In the genomic region with DNA sequence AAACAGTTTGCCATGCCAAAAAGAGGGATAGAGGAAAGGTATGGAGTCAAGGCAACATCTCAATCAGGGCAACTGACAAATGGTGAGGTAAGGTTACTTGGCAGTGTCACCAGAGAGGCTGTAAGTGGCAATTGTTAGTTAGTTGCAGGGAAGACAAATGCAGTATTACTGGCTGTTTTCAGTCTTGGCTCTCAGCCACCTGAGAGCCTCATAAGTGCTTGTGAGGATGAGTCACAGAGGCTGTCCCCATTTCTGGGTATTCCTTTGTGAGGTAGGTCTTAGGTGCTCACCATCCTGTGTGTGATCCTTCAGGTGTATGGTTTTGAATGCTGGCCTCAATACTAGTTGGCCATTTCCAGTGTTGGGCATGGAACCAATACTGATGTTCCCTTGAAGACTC, we compare ENCODE assay signal across 32 mouse cellular contexts.
A peak's percentile ranks its signal among the peaks of the same experiment; 100 is the strongest.
DNase-seq lines count a peak whose midpoint lies in the region; ATAC-seq lines count a peak whose summit lies in the region.
"Had no signal": no experiment of that assay in that cellular context is flagged by ENCODE, and none has a peak within 500 bp of the region (broad histone marks: within the 10 kb centered on the region; RNA-seq: fewer than 3 reads in every experiment).

No protein-coding gene starts in this region.

- no peak for ATAC-seq in embryonic facial prominence, embryonic 14.5 days (ENCODE audit: low read depth)
- ATAC-seq: forebrain, embryonic 14.5 days; inflammation-experienced regulatory T-cells, adult 6 months; midbrain, embryonic 16.5 days had no signal

- no peaks in the 10 kb centered on the region for H3K36me3 ChIP-seq in embryonic facial prominence, embryonic 14.5 days (ENCODE audit: control insufficient read depth, insufficient read depth, low read length)
- no peaks in the 10 kb centered on the region for H3K36me3 ChIP-seq in embryonic facial prominence, embryonic 10.5 days (replicated peaks)
- H3K36me3 ChIP-seq: G1E; heart, embryonic 13.5 days; hindbrain, embryonic 10.5 days; hindbrain, embryonic 15.5 days; kidney, embryonic 15.5 days; limb, embryonic 12.5 days; liver, embryonic 15.5 days; neural tube, embryonic 12.5 days had no signal

- H3K9ac ChIP-seq in embryonic facial prominence, embryonic 14.5 days (ENCODE audit: low read depth, low read length), result no peak overlapping the region
- H3K9ac ChIP-seq: heart, embryonic 13.5 days; hindbrain, embryonic 15.5 days; kidney, embryonic 15.5 days; limb, embryonic 12.5 days; liver, embryonic 15.5 days; neural tube, embryonic 12.5 days had no signal

- no peaks in the 10 kb centered on the region for H3K9me3 ChIP-seq in embryonic facial prominence, embryonic 14.5 days (ENCODE audit: control insufficient read depth, low read length)
- H3K9me3 ChIP-seq in embryonic facial prominence, embryonic 10.5 days, result no peaks in the 10 kb centered on the region
- H3K9me3 ChIP-seq: G1E; heart, embryonic 13.5 days; hindbrain, embryonic 10.5 days; hindbrain, embryonic 15.5 days; kidney, embryonic 15.5 days; limb, embryonic 12.5 days; liver, embryonic 15.5 days; neural tube, embryonic 12.5 days had no signal

- H3K4me3 ChIP-seq in embryonic facial prominence, embryonic 14.5 days (ENCODE audit: low read depth, low read length), result no peak overlapping the region
- no peak overlapping the region for H3K4me3 ChIP-seq in embryonic facial prominence, embryonic 10.5 days
- H3K4me3 ChIP-seq: gastrocnemius, adult 2 months; heart, embryonic 13.5 days; hindbrain, embryonic 10.5 days; hindbrain, embryonic 15.5 days; kidney, embryonic 15.5 days; layer of hippocampus, adult 2 months; left cerebral cortex, adult 2 months; limb, embryonic 12.5 days; liver, embryonic 15.5 days; myocyte; neural tube, embryonic 12.5 days had no signal

- no peaks in the 10 kb centered on the region for H3K27me3 ChIP-seq in embryonic facial prominence, embryonic 14.5 days (replicated peaks; ENCODE audit: control insufficient read depth, insufficient read depth, low read length)
- no peaks in the 10 kb centered on the region for H3K27me3 ChIP-seq in embryonic facial prominence, embryonic 10.5 days (replicated peaks; ENCODE audit: low read depth, poor library complexity, severe bottlenecking)
- H3K27me3 ChIP-seq: heart, embryonic 13.5 days; hindbrain, embryonic 15.5 days; kidney, embryonic 15.5 days; limb, embryonic 12.5 days; liver, embryonic 15.5 days; neural tube, embryonic 12.5 days had no signal

- H3K27ac ChIP-seq in embryonic facial prominence, embryonic 14.5 days (replicated peaks; ENCODE audit: low read depth, low read length), result no peak overlapping the region
- H3K27ac ChIP-seq in embryonic facial prominence, embryonic 10.5 days (replicated peaks), result no peak overlapping the region
- H3K27ac ChIP-seq: gastrocnemius, adult 2 months; heart, embryonic 13.5 days; hindbrain, embryonic 10.5 days; hindbrain, embryonic 15.5 days; kidney, embryonic 15.5 days; layer of hippocampus, adult 2 months; left cerebral cortex, adult 2 months; limb, embryonic 12.5 days; liver, embryonic 15.5 days; neural tube, embryonic 12.5 days had no signal

- H3K4me2 ChIP-seq in embryonic facial prominence, embryonic 14.5 days (ENCODE audit: low read depth, low read length), result no peak overlapping the region
- H3K4me2 ChIP-seq: heart, embryonic 13.5 days; hindbrain, embryonic 15.5 days; kidney, embryonic 15.5 days; limb, embryonic 12.5 days; liver, embryonic 15.5 days; midbrain, embryonic 11.5 days; neural tube, embryonic 12.5 days had no signal

- no peaks in the 10 kb centered on the region for H3K4me1 ChIP-seq in embryonic facial prominence, embryonic 14.5 days (ENCODE audit: control insufficient read depth, insufficient read depth, low read length)
- no peaks in the 10 kb centered on the region for H3K4me1 ChIP-seq in embryonic facial prominence, embryonic 10.5 days
- H3K4me1 ChIP-seq: heart, embryonic 13.5 days; hindbrain, embryonic 10.5 days; hindbrain, embryonic 15.5 days; kidney, embryonic 15.5 days; limb, embryonic 12.5 days; liver, embryonic 15.5 days; neural tube, embryonic 12.5 days had no signal

- DNase-seq in adrenal gland, adult (ENCODE audit: inconsistent age in 2 of 2, low spot score in 1 of 2), result peak; percentile 14 to 64
- DNase-seq in adrenal gland, postnatal 10 days, result no peak
- DNase-seq in embryonic facial prominence, embryonic 14.5 days (ENCODE audit: low spot score), result peak; percentile 4
- DNase-seq in embryonic facial prominence, embryonic 10.5 days (ENCODE audit: low spot score), result no peak
- DNase-seq in right cerebral cortex, adult 2 months (ENCODE audit: low spot score in 2 of 2), result peak; percentile 9 to 16
- no peak for DNase-seq in right cerebral cortex, postnatal 4 days
- peak; percentile 25 for DNase-seq in skeletal muscle tissue, adult 2 months (ENCODE audit: low read depth, low spot score)
- no peak for DNase-seq in urinary bladder, adult 18-20 months (ENCODE audit: low spot score in 2 of 2)
- DNase-seq: cerebellum, adult 18-20 months; cerebellum, postnatal 14 days; gastrocnemius, adult 2 months; heart, postnatal 10 days; kidney, adult 11 months; kidney, postnatal 36 days; lung, postnatal 36 days; spleen, adult 18-20 months; thymus, postnatal 14 days had no signal

Comparison
In these comparisons a context has a peak if more than half of its experiments do, and no peak if none do; other contexts are left out.
1. DNase-seq: peak in adrenal gland, adult (2 of 2), embryonic facial prominence, embryonic 14.5 days (single experiment), right cerebral cortex, adult 2 months (2 of 2) and skeletal muscle tissue, adult 2 months (single experiment); none in adrenal gland, postnatal 10 days (single experiment), embryonic facial prominence, embryonic 10.5 days (single experiment), right cerebral cortex, postnatal 4 days (single experiment) and urinary bladder, adult 18-20 months (0 of 2).